Mouse (Mus musculus) adipose tissue, adult 10 weeks (tissue): Measurements from ENCODE around the gene Hunk. TPM values are rescaled to one million over a fixed set of nuclear protein-coding genes. Genes with fewer than 3 reads are reported as not detected.

ENCODE experiments used
- polyA plus RNA-seq: library from polyadenylated mRNA; stranded (reverse); fragments of 350-450 nt; fragmentation: Illumina TruSeq; extraction: RNeasy Lipid Tissue Mini Kit (QIAGEN cat#74804); gene quantifications from one replicate; pipeline ENCODE4 v1.2.3, GENCODE M21; 2014; ENCODE audit warnings: low read depth, low replicate concordance

The Hunk gene
- 4.5 TPM for polyA plus RNA-seq

GRCm38 (mm10) chr16:90385688-90386513, at the start of gene Hunk:
Gene Hunk (plus strand): TSS chr16:90386013.

Other genes starting within 250 kb of the Hunk start
- gene Tiam1, start 242.2 kb upstream of the Hunk start, polyA plus RNA-seq, result 8.9 TPM
- 982 TPM for gene Sod1, start 165.3 kb upstream of the Hunk start, polyA plus RNA-seq
- gene Scaf4, start 101.5 kb upstream of the Hunk start, polyA plus RNA-seq, result 25.6 TPM